Comparison of ENCODE assay signal across 10 mouse cellular contexts in the genomic region with DNA sequence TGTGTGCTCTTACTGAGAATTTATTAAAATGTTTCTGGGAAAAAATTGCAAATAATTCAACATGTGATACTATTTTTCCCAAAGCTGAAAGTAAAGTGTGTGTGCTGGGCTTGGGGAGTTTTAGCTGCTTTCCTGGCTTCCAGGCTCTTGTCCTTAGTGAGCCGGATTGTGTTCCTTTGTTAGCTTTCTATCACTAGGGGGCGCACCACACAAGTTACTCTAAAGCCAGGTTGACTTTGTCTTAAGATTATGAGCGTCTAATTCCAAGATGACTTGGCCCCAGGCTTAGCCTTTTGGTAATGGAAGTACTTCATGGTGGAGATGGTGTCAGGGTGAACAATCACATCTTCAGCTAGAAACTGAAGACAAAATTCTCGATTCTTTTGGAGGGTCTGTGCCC.
A peak's percentile ranks its signal among the peaks of the same experiment; 100 is the strongest.
DNase-seq lines count a peak whose midpoint lies in the region; ATAC-seq and TF ChIP-seq lines count a peak whose summit lies in the region.
"Had no signal": no experiment of that assay in that cellular context is flagged by ENCODE, and none has a peak within 500 bp of the region (broad histone marks: within the 10 kb centered on the region; RNA-seq: fewer than 3 reads in every experiment).

No protein-coding gene starts in this region.

- no peak overlapping the region for H3K27ac ChIP-seq in forebrain, postnatal 0 days (ENCODE audit: low read depth, low read length)
- no peak overlapping the region for H3K27ac ChIP-seq in forebrain, embryonic 13.5 days
- H3K27ac ChIP-seq in forebrain, embryonic 12.5 days = no peak overlapping the region
- H3K27ac ChIP-seq: midbrain, embryonic 15.5 days had no signal

- TF ChIP-seq CTCF in forebrain, postnatal 0 days (IDR thresholded peaks at IDR 0.05; ENCODE audit: low read depth) = peak; percentile 34

- no peak overlapping the region for H3K4me2 ChIP-seq in forebrain, postnatal 0 days (ENCODE audit: low read depth)
- H3K4me2 ChIP-seq in forebrain, embryonic 13.5 days = no peak overlapping the region
- H3K4me2 ChIP-seq in forebrain, embryonic 12.5 days = no peak overlapping the region
- H3K4me2 ChIP-seq: midbrain, embryonic 15.5 days had no signal

- ATAC-seq in forebrain, postnatal 0 days = no peak
- ATAC-seq in forebrain, embryonic 13.5 days = no peak
- ATAC-seq in forebrain, embryonic 12.5 days (ENCODE audit: low FRiP score) = no peak
- ATAC-seq: midbrain, embryonic 15.5 days had no signal

- no peak overlapping the region for H3K9ac ChIP-seq in forebrain, postnatal 0 days
- no peak overlapping the region for H3K9ac ChIP-seq in forebrain, embryonic 13.5 days
- no peak overlapping the region for H3K9ac ChIP-seq in forebrain, embryonic 12.5 days
- H3K9ac ChIP-seq: midbrain, embryonic 15.5 days had no signal

- H3K27me3 ChIP-seq in forebrain, postnatal 0 days (ENCODE audit: insufficient read depth, low read length) = no peaks in the 10 kb centered on the region
- H3K27me3 ChIP-seq in forebrain, embryonic 13.5 days = no peaks in the 10 kb centered on the region
- H3K27me3 ChIP-seq in forebrain, embryonic 12.5 days = 0 out of 2 replicates have a peak, but pooled peaks cover 5% of the 10 kb centered on the region
- H3K27me3 ChIP-seq: midbrain, embryonic 15.5 days had no signal

- H3K4me3 ChIP-seq in forebrain, postnatal 0 days (ENCODE audit: low read depth, low read length) = no peak overlapping the region
- no peak overlapping the region for H3K4me3 ChIP-seq in forebrain, embryonic 13.5 days
- H3K4me3 ChIP-seq in forebrain, embryonic 12.5 days (replicated peaks) = no peak overlapping the region
- H3K4me3 ChIP-seq: midbrain, embryonic 15.5 days had no signal

- H3K36me3 ChIP-seq in forebrain, postnatal 0 days (ENCODE audit: insufficient read depth) = no peaks in the 10 kb centered on the region
- no peaks in the 10 kb centered on the region for H3K36me3 ChIP-seq in forebrain, embryonic 13.5 days (ENCODE audit: poor library complexity, severe bottlenecking)
- no peaks in the 10 kb centered on the region for H3K36me3 ChIP-seq in forebrain, embryonic 12.5 days (replicated peaks)
- H3K36me3 ChIP-seq: midbrain, embryonic 15.5 days had no signal

- H3K9me3 ChIP-seq in forebrain, postnatal 0 days (ENCODE audit: low read length) = no peaks in the 10 kb centered on the region
- no peaks in the 10 kb centered on the region for H3K9me3 ChIP-seq in forebrain, embryonic 13.5 days (replicated peaks)
- H3K9me3 ChIP-seq in forebrain, embryonic 12.5 days = no peaks in the 10 kb centered on the region
- H3K9me3 ChIP-seq: midbrain, embryonic 15.5 days had no signal

- no peak for DNase-seq in forebrain, postnatal 0 days
- peak; percentile 4 for DNase-seq in ovary, postnatal 14 days (ENCODE audit: low spot score)
- DNase-seq in ovary, postnatal 10 days (ENCODE audit: low spot score) = no peak
- DNase-seq in embryo, embryonic 10.5 days (ENCODE audit: low spot score) = peak; percentile 35
- DNase-seq in thymus, postnatal 14 days = peak; percentile 29
- DNase-seq in testis, postnatal 10 days (ENCODE audit: low spot score) = no peak
- DNase-seq: gastrocnemius, postnatal 36 days had no signal

- H3K4me1 ChIP-seq in forebrain, postnatal 0 days (ENCODE audit: insufficient read depth) = no peaks in the 10 kb centered on the region
- H3K4me1 ChIP-seq in forebrain, embryonic 13.5 days = peaks cover 10% of the 10 kb centered on the region; the same call in 1 of the 2 replicates
- H3K4me1 ChIP-seq in forebrain, embryonic 12.5 days = peaks cover 4% of the 10 kb centered on the region; the same call in 1 of the 2 replicates

- WGBS in forebrain, postnatal 0 days = 74% methylated on average over 4 of the region's 4 CpGs
- WGBS in forebrain, embryonic 13.5 days = 73% methylated on average over 4 of the region's 4 CpGs
- WGBS in forebrain, embryonic 12.5 days = 77% methylated on average over 4 of the region's 4 CpGs

Comparison
In these comparisons a context has a peak if more than half of its experiments do, and no peak if none do; other contexts are left out.
1. DNase-seq: peak in ovary, postnatal 14 days (single experiment), embryo, embryonic 10.5 days (single experiment) and thymus, postnatal 14 days (single experiment); none in forebrain, postnatal 0 days (single experiment), ovary, postnatal 10 days (single experiment) and testis, postnatal 10 days (single experiment).